Mouse (Mus musculus) intestine, embryonic 15.5 days (tissue): Measurements from ENCODE around the gene Atg9a. TPM values are rescaled to one million over a fixed set of nuclear protein-coding genes. Genes with fewer than 3 reads are reported as not detected.

Experiments used
- ATAC-seq: fragments of 200-750 bp; cut with Nextera tagmentation; 2 replicates; pipeline ENCODE4 v1.8.0; 2017; ENCODE audit warnings: moderate TSS enrichment, moderate library complexity
- H3K27ac ChIP-seq: fragments of 300-500 bp; sonication (generic); 2 replicates; pipeline ENCODE4 v1.5.1; 2015; ENCODE audit warnings: mild to moderate bottlenecking, inconsistent platforms
- H3K27me3 ChIP-seq: fragments of 300-500 bp; sonication (generic); replicated peaks from 2 replicates; pipeline ENCODE4 v1.6.1; 2015; ENCODE audit warnings: inconsistent platforms
- H3K36me3 ChIP-seq: fragments of 300-500 bp; sonication (generic); 2 replicates; pipeline ENCODE4 v1.6.1; 2015; ENCODE audit warnings: inconsistent platforms
- H3K4me1 ChIP-seq: fragments of 300-500 bp; sonication (generic); replicated peaks from 2 replicates; pipeline ENCODE4 v1.6.1; 2015; ENCODE audit warnings: inconsistent platforms
- H3K4me2 ChIP-seq: fragments of 300-500 bp; sonication (generic); replicated peaks from 2 replicates; pipeline ENCODE4 v1.6.1; 2015; ENCODE audit warnings: mild to moderate bottlenecking, inconsistent platforms
- H3K4me3 ChIP-seq: fragments of 300-500 bp; sonication (generic); replicated peaks from 2 replicates; pipeline ENCODE4 v1.5.1; 2015; ENCODE audit warnings: inconsistent platforms
- H3K9ac ChIP-seq: fragments of 300-500 bp; sonication (generic); 2 replicates; pipeline ENCODE4 v1.6.1; 2015; ENCODE audit warnings: inconsistent platforms
- H3K9me3 ChIP-seq: fragments of 300-500 bp; sonication (generic); 2 replicates; pipeline ENCODE4 v1.6.1; 2016; ENCODE audit warnings: inconsistent platforms
- WGBS: fragments of 180-500 bp; shearing (Covaris S2); methylation state at CpG from one replicate; pipeline ENCODE4 v1.1.7; 2015; 5-methylcytosine and 5-hydroxymethylcytosine counted together
- polyA plus RNA-seq: library from polyadenylated mRNA; unstranded; fragments of >200 nt; fragmentation: Nextera tagmentation; extraction: Ambion mirVana; gene quantifications from 2 replicates; pipeline ENCODE4 v1.2.1, GENCODE M21; 2015

Atg9a gene
- polyA plus RNA-seq, 1 experiment from 2014 or later, result 28.3 TPM

GRCm38 (mm10) chr1:75225473-75225872 lies 33.5 kb upstream of the Atg9a start:
- H3K4me3 ChIP-seq, result no peak overlapping the region
- H3K4me2 ChIP-seq, result no peak overlapping the region
- 68% methylated on average over 3 of the region's 3 CpGs for WGBS
- H3K9me3 ChIP-seq, result no peaks in the 10 kb centered on the region
- H3K9ac ChIP-seq, result no peak overlapping the region
- peaks cover 11% of the 10 kb centered on the region for H3K27me3 ChIP-seq
- no peak overlapping the region for H3K27ac ChIP-seq
- no peaks in the 10 kb centered on the region for H3K4me1 ChIP-seq
- no peaks in the 10 kb centered on the region for H3K36me3 ChIP-seq
- ATAC-seq, result no peak

GRCm38 (mm10) chr1:75223532-75223931 lies 31.5 kb upstream of the Atg9a start:
- Histone ChIP-seq H3K27me3 (peaks cover 25% of the 10 kb centered on the region), H3K4me2 (no peak overlapping the region), H3K27ac (no peak overlapping the region), H3K9ac (no peak overlapping the region), H3K4me3 (no peak overlapping the region), H3K36me3 (no peaks in the 10 kb centered on the region), H3K9me3 (no peaks in the 10 kb centered on the region), H3K4me1 (peaks cover 9% of the 10 kb centered on the region)
- no peak for ATAC-seq
- WGBS, result 65% methylated on average over 6 of the region's 6 CpGs

- Histone ChIP-seq H3K27me3 (peaks cover 27% of the 10 kb centered on the region), H3K4me2 (no peak overlapping the region), H3K9me3 (no peaks in the 10 kb centered on the region), H3K9ac (no peak overlapping the region), H3K27ac (no peak overlapping the region), H3K4me3 (no peak overlapping the region), H3K36me3 (no peaks in the 10 kb centered on the region), H3K4me1 (peaks cover 14% of the 10 kb centered on the region)
- 80% methylated on average over 6 of the region's 6 CpGs for WGBS
- ATAC-seq, result no peak
Measured at GRCm38 (mm10) chr1:75222926-75223325, 30.9 kb upstream of the Atg9a start.

DNA sequence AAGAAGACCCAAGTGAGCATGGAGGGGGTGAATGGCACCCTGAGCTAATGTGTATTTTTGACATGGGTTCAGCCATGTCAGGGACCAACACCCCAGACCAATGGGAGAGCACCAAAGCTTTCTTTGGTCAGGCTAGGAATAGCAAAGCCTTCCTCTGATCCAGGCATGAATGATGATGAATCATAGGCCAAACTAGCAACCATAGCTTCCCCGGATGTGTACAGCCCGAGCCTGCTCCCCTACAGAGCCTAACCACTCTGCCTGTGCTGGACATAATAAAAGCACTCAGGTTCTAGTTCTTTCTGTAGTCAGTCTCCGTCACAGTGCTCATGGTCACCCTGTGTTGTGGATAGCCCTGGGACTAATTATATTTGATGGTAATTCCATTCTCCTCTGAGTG lies 29.5 kb upstream of the Atg9a start:
- no peaks in the 10 kb centered on the region for H3K9me3 ChIP-seq
- H3K27ac ChIP-seq, result no peak overlapping the region
- 78% methylated on average over 3 of the region's 3 CpGs for WGBS
- ATAC-seq, result no peak
- H3K4me1 ChIP-seq, result peaks cover 16% of the 10 kb centered on the region
- no peak overlapping the region for H3K4me2 ChIP-seq
- no peaks in the 10 kb centered on the region for H3K36me3 ChIP-seq
- H3K4me3 ChIP-seq, result no peak overlapping the region
- peaks cover 27% of the 10 kb centered on the region for H3K27me3 ChIP-seq
- no peak overlapping the region for H3K9ac ChIP-seq

DNA sequence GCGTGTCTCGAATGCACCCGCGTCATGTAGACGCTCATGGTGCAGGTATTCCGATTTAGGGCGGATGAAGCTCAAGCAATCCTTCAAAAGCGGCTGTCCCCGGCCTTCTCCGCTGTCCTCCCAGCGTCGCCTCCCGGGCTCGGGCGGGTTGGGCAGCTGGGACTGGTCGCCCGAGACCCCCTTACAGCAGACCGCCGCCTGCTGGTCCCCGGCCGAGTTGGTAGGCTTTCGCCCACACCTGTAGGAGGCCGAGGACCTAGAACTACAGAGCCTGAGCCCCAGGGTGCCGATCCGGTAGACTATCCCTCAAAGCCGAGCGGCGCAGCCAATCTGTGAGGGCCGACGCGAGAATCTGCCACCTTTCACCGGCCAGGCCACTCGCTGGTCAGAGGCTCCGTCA lies 27.5 kb upstream of the Atg9a start, which contains the start of gene Tuba4a:
Gene Tuba4a (minus strand): TSS at position 335 of the 400 bp plus-strand sequence.
- Histone ChIP-seq H3K36me3 (peaks cover 6% of the 10 kb centered on the region; the same call in 1 of the 2 replicates), H3K4me2 (peak within 1 kb of the TSS; percentile 99), H3K4me3 (peak within 1 kb of the TSS; percentile 54), H3K27ac (peak within 1 kb of the TSS; percentile 58; the same call in 1 of the 2 replicates), H3K9me3 (no peaks in the 10 kb centered on the region), H3K9ac (peak within 1 kb of the TSS; percentile 61), H3K27me3 (peaks cover 27% of the 10 kb centered on the region), H3K4me1 (peaks cover 21% of the 10 kb centered on the region)
- peak; percentile 46 for ATAC-seq
- under 1% methylated on average over 34 of the region's 34 CpGs for WGBS

DNA sequence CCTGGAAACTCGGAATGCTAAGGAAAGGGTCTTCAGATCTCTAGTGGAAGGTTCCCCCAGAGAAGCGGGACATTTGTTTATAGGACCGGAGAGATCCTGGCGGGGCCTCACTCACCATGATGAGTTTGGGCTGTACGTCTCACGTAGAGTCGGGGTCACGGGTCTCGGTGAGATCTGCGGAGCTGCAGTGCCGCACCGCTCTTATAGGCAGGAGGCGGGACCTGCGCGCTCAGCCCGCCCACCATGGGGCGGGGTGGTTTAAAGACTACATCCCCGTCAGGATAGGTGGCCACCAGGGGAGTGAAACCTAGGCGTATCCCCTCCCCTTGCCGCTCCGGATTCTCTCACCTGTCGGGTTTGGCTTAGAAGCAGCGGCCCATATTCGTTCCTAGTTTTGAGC lies 27.1 kb upstream of the Atg9a start:
- Histone ChIP-seq H3K9ac (peak overlapping the region; percentile 61), H3K9me3 (no peaks in the 10 kb centered on the region), H3K4me3 (peak overlapping the region; percentile 54), H3K27ac (peak overlapping the region; percentile 58; the same call in 1 of the 2 replicates), H3K4me2 (peak overlapping the region; percentile 99), H3K4me1 (peaks cover 21% of the 10 kb centered on the region), H3K36me3 (peaks cover 6% of the 10 kb centered on the region; the same call in 1 of the 2 replicates), H3K27me3 (peaks cover 27% of the 10 kb centered on the region)
- ATAC-seq, result peak; percentile 92
- under 1% methylated on average over 24 of the region's 24 CpGs for WGBS

- peaks cover 27% of the 10 kb centered on the region for H3K27me3 ChIP-seq
Measured at GRCm38 (mm10) chr1:75218227-75219001, 26.4 kb upstream of the Atg9a start.

DNA sequence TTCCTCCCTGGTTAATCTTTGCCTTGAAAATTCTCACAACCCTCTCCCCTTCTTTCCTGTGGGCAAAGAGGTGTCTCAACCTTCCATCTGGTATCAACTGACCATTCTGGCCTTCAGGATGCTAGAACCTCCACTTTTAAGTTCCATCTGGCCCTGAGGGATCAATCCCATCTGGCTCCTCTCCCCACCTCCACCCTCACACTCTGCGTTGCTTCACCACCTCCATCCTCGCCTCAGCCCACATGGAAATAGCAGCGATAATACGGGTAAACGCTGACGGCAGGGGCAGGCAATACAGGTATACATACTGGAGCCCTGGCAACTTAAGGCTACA lies 25.9 kb upstream of the Atg9a start:
- Histone ChIP-seq H3K9ac (0 out of 2 replicates have a peak overlapping the region, but pooled peaks have one; percentile 8), H3K4me3 (peak overlapping the region; percentile 54), H3K4me1 (peaks cover 31% of the 10 kb centered on the region), H3K27me3 (peaks cover 27% of the 10 kb centered on the region), H3K4me2 (peak overlapping the region; percentile 99), H3K9me3 (no peaks in the 10 kb centered on the region), H3K27ac (no peak overlapping the region), H3K36me3 (peaks cover 8% of the 10 kb centered on the region; the same call in 1 of the 2 replicates)
- WGBS, result 2% methylated on average over 6 of the region's 6 CpGs
- 0 out of 2 replicates have a peak, but pooled peaks have one; percentile 1 for ATAC-seq

More at GRCm38 (mm10) chr1:75218227-75219001, 26.4 kb upstream of the Atg9a start:
- H3K9ac ChIP-seq, result peak overlapping the region; percentile 61
- peak overlapping the region; percentile 54 for H3K4me3 ChIP-seq
- peaks cover 27% of the 10 kb centered on the region for H3K4me1 ChIP-seq
- H3K4me2 ChIP-seq, result peak overlapping the region; percentile 99
- peak; percentile 37 for ATAC-seq
- H3K9me3 ChIP-seq, result no peaks in the 10 kb centered on the region
- H3K27ac ChIP-seq, result peak overlapping the region; percentile 58
- H3K36me3 ChIP-seq, result peaks cover 6% of the 10 kb centered on the region; the same call in 1 of the 2 replicates
- under 1% methylated on average over 38 of the region's 38 CpGs for WGBS

DNA sequence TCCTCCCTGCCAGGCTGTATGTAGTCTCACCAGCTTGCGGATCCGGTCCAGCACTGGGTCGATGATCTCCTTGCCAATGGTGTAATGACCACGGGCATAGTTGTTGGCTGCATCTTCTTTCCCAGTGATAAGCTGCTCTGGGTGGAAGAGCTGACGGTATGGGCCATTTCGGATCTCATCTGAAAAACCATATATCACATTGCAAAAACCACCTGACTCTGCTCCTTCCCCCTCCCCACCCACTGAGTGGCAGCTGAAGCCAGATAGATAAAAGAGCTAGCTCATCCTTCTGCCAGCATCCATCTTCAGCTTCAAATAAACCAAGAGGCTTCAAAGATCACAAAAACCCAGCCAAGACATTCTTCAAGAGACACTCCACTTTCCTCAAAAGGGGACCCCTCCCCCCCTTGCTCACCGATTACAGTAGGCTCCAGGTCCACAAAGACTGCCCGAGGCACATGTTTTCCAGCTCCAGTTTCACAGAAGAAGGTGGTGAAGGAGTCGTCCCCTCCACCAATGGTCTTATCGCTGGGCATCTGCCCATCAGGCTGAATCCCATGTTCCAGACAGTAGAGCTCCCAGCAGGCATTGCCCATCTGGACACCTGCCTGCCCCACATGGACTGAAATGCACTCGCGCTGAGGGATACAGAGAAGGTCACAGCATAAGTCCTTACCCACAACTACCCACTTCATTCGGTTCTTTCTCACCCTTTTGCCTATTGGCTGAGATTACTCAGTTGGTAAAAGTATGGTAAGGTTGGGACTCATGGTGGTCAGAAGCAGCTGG lies 25.0 kb upstream of the Atg9a start:
- WGBS, result 72% methylated on average over 13 of the region's 13 CpGs

DNA sequence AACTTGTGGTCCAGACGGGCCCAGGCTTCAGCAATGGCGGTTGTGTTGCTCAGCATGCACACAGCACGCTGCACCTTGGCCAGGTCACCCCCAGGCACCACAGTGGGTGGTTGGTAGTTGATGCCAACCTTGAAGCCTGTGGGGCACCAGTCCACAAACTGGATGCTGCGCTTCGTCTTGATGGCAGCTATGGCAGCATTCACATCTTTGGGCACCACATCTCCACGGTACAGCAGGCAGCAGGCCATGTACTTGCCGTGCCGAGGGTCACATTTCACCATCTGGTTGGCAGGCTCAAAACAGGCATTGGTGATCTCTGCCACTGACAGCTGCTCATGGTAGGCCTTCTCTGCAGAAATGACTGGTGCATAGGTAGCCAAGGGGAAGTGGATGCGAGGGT lies 23.8 kb upstream of the Atg9a start:
- no peak for ATAC-seq
- Histone ChIP-seq H3K4me3 (no peak overlapping the region), H3K27ac (no peak overlapping the region), H3K9me3 (no peaks in the 10 kb centered on the region), H3K9ac (no peak overlapping the region), H3K4me2 (no peak overlapping the region), H3K4me1 (peaks cover 44% of the 10 kb centered on the region), H3K36me3 (peaks cover 12% of the 10 kb centered on the region; the same call in 1 of the 2 replicates), H3K27me3 (peaks cover 18% of the 10 kb centered on the region)
- 93% methylated on average over 9 of the region's 9 CpGs for WGBS

More for the DNA sequence above, 25.0 kb upstream of the Atg9a start:
- peak overlapping the region; percentile 99 for H3K4me2 ChIP-seq
- H3K4me3 ChIP-seq, result 0 out of 2 replicates have a peak overlapping the region, but pooled peaks have one; percentile 54
- H3K36me3 ChIP-seq, result peaks cover 12% of the 10 kb centered on the region; the same call in 1 of the 2 replicates
- H3K9me3 ChIP-seq, result no peaks in the 10 kb centered on the region
- H3K27me3 ChIP-seq, result peaks cover 27% of the 10 kb centered on the region
- no peak overlapping the region for H3K27ac ChIP-seq
- no peak for ATAC-seq
- H3K4me1 ChIP-seq, result peaks cover 38% of the 10 kb centered on the region
- no peak overlapping the region for H3K9ac ChIP-seq

GRCm38 (mm10) chr1:75214886-75215285 lies 22.9 kb upstream of the Atg9a start:
- H3K4me3 ChIP-seq, result no peak overlapping the region
- 61% methylated on average over 5 of the region's 5 CpGs for WGBS
- H3K36me3 ChIP-seq, result peaks cover 12% of the 10 kb centered on the region; the same call in 1 of the 2 replicates
- peak overlapping the region; percentile 36 for H3K4me2 ChIP-seq
- no peak for ATAC-seq
- H3K9ac ChIP-seq, result no peak overlapping the region
- H3K27me3 ChIP-seq, result peaks cover 13% of the 10 kb centered on the region
- no peaks in the 10 kb centered on the region for H3K9me3 ChIP-seq
- H3K4me1 ChIP-seq, result peaks cover 48% of the 10 kb centered on the region
- peak overlapping the region; percentile 66 for H3K27ac ChIP-seq

- Histone ChIP-seq H3K4me1 (peaks cover 43% of the 10 kb centered on the region), H3K4me2 (peak overlapping the region; percentile 36), H3K27me3 (peaks cover 9% of the 10 kb centered on the region), H3K9me3 (no peaks in the 10 kb centered on the region), H3K36me3 (peaks cover 12% of the 10 kb centered on the region; the same call in 1 of the 2 replicates), H3K27ac (peak overlapping the region; percentile 82), H3K9ac (peak overlapping the region; percentile 27; the same call in 1 of the 2 replicates), H3K4me3 (no peak overlapping the region)
- peak; percentile 49 for ATAC-seq
- WGBS, result 47% methylated on average over 2 of the region's 2 CpGs
Measured at GRCm38 (mm10) chr1:75214442-75214841, 22.4 kb upstream of the Atg9a start.
